Mouse (Mus musculus): ENCODE results near the gene Gm17324. TPM values are rescaled to one million over a fixed set of nuclear protein-coding genes. Genes with fewer than 3 reads are reported as not detected.

Gene Gm17324
- polyA plus RNA-seq, 1 experiment = not detected

DNA sequence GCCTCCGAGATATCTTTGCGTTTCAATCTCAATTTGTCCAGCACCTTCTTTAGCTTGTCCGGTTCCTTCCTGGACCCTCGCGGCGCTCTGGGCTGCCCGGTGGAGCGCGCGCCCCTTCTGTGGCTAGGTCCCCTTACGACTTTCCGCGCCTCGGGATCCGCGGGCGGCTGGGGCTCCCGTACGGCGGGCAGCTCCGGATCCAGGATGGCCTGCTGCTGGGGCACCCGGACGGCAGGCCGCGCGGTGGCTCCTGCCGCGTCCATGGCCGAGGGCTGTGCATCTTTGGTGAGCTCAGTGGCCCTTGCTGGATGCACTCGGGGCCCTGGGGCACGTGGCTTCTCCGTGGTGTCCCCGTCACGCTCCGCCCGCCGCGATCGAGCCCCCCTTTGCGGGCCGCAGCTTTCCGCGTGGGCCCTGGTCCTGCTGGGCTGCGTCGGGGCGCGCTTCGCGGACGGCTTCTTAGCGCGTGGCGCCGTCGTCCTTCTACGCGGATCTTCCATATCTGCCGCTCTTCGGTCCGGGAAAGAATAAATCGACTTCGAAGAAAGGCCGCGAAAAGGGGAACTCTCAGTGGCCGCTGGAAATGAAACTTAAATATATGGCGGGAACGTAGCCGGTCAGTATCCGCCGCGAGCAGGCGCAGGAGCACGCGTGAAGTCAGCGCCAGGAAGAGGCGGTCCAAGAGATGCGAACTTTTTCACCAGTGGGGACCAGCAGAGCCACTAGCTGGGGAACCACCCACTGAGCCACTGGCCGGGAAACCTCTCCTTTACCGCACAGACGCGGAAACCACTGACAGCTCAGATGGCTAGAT, 5.8 kb downstream of the Gm17324 start, which contains the start of gene Cgas:
Cgas (minus strand) TSS at position 659 of the 814 bp plus-strand sequence.
- TF ChIP-seq POLR2A (IDR thresholded peaks at IDR 0.05; ENCODE audit: insufficient read depth, low read depth, low read length) (no peak), CTCF (IDR thresholded peaks at IDR 0.05; ENCODE audit: insufficient read depth, low read depth, low read length) (no peak)
- Histone ChIP-seq H3K4me1 (ENCODE audit: control insufficient read depth, insufficient read depth, low read length) (peaks cover 9% of the 10 kb centered on the region), H3K27ac (ENCODE audit: insufficient read depth, low read depth, low read length) (no peak within 1 kb of the TSS), H3K4me3 (ENCODE audit: insufficient read depth, low read depth, low read length) (peak within 1 kb of the TSS; percentile 31)
- under 1% methylated on average over 81 of the region's 81 CpGs for WGBS

DNA sequence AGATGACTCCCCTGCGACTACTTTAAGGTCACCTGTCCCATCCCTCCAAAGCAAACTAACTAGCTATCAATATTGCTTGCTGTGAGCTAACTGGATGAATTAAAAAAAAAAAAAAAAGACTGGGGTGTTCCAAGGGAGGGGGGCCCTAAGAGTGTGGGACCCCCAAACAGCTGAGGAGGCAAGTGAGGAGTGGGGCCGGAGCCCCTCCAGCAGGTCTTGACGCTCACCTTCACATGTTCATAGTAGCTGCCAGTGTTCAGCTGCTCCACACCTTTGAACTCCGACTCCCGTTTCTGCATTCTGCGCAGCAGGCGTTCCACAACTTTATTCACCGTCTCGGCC, 6.4 kb downstream of the Gm17324 start:
- Histone ChIP-seq H3K4me1 (ENCODE audit: control insufficient read depth, insufficient read depth, low read length) (peaks cover 9% of the 10 kb centered on the region), H3K4me3 (ENCODE audit: insufficient read depth, low read depth, low read length) (peak overlapping the region; percentile 31), H3K27ac (ENCODE audit: insufficient read depth, low read depth, low read length) (no peak overlapping the region)
- TF ChIP-seq POLR2A (IDR thresholded peaks at IDR 0.05; ENCODE audit: insufficient read depth, low read depth, low read length) (no peak), CTCF (IDR thresholded peaks at IDR 0.05; ENCODE audit: insufficient read depth, low read depth, low read length) (no peak)
- WGBS = 4% methylated on average over 9 of the region's 9 CpGs

DNA sequence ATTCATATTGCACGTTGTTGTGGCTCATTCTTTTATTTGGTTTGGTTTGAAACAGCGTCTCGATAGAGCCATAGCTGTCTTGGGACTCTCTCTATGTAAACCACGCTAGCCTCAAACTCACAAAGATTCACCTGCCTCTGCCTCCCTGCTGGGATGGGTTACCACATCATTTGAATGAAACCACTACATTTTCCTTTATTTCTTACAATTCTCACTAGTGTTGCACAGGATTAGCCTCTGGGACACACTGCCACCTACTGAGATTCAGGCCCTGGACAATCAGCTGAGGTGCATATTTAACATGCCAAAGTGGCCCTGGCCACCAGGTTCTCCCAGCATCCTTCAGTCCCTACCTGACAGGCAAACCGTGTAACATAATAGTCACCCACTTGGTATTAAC, 9.2 kb downstream of the Gm17324 start:
- TF ChIP-seq CTCF (IDR thresholded peaks at IDR 0.05; ENCODE audit: insufficient read depth, low read depth, low read length) (no peak), POLR2A (IDR thresholded peaks at IDR 0.05; ENCODE audit: insufficient read depth, low read depth, low read length) (no peak)
- no peak overlapping the region for H3K27ac ChIP-seq (ENCODE audit: insufficient read depth, low read depth, low read length)
- H3K4me3 ChIP-seq (ENCODE audit: insufficient read depth, low read depth, low read length) = no peak overlapping the region
- peaks cover 9% of the 10 kb centered on the region for H3K4me1 ChIP-seq (ENCODE audit: control insufficient read depth, insufficient read depth, low read length)
- 71% methylated on average over 5 of the region's 5 CpGs for WGBS

DNA sequence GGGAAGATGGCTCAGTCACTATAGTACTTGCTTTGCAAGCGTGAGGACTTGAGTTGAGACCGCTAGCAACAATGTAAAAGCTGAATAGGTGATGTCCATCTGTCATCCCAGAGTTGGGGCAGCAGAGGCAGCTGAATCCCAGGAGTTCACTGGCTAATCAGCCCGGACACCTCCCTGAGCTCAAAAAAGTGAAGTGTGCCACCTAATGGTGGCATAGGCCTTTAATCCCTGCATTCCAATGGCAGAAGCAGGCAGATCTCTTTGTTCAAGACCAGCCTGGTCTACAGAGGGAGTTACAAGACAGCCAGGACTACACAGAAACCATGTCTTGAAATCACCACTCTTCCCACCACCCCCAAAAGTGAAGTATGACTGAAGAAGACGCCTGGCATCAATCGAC, 16.1 kb downstream of the Gm17324 start:
- 92% methylated on average over 5 of the region's 5 CpGs for WGBS
- H3K4me1 ChIP-seq (ENCODE audit: control insufficient read depth, insufficient read depth, low read length) = peaks cover 2% of the 10 kb centered on the region
- H3K27ac ChIP-seq (ENCODE audit: insufficient read depth, low read depth, low read length) = no peak overlapping the region
- H3K4me3 ChIP-seq (ENCODE audit: insufficient read depth, low read depth, low read length) = no peak overlapping the region
- TF ChIP-seq CTCF (IDR thresholded peaks at IDR 0.05; ENCODE audit: insufficient read depth, low read depth, low read length) (no peak), POLR2A (IDR thresholded peaks at IDR 0.05; ENCODE audit: insufficient read depth, low read depth, low read length) (no peak)

DNA sequence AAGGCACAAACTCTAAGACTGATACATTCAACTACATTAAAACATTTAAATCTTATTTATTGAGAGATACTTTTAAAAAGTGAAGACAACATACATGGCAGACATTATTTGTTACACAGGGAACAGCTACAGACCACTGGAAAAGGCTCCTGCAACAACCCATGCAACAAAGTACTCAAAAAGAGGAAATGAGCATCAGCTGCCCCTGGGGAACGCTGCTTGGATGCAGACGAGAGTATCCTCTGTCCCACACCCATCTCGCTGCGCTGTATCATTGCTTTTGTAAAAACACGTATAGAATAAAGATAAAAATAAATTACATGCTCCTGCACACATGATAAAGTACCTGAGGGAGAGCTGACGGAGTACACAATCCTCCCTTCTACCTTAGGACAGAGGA, 18.1 kb downstream of the Gm17324 start:
- peaks cover 4% of the 10 kb centered on the region for H3K4me1 ChIP-seq (ENCODE audit: control insufficient read depth, insufficient read depth, low read length)
- no peak overlapping the region for H3K4me3 ChIP-seq (ENCODE audit: insufficient read depth, low read depth, low read length)
- TF ChIP-seq CTCF (IDR thresholded peaks at IDR 0.05; ENCODE audit: insufficient read depth, low read depth, low read length) (no peak), POLR2A (IDR thresholded peaks at IDR 0.05; ENCODE audit: insufficient read depth, low read depth, low read length) (no peak)
- 83% methylated on average over 6 of the region's 6 CpGs for WGBS
- H3K27ac ChIP-seq (ENCODE audit: insufficient read depth, low read depth, low read length) = no peak overlapping the region

DNA sequence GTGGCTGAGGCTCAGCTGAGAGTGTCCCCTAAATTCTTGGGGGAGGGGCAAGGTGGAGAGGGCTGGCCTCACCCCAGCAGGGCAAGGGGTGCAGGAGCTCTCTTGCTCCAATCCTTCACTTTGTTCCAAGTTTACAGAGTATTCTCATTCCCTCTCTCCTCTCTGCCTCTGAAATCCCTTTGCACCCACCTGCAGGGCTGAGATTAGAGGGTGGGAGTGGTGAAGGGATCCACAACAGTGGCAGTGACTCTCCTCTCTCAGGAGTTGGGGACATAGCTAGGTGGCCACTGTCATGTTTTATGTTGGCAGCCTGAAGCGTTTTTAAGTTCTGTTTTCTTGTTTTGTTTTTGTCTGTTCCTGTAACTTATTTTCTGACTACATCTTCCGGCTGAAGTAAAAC, 19.0 kb downstream of the Gm17324 start:
- 59% methylated on average over 2 of the region's 2 CpGs for WGBS
- Histone ChIP-seq H3K27ac (ENCODE audit: insufficient read depth, low read depth, low read length) (no peak overlapping the region), H3K4me1 (ENCODE audit: control insufficient read depth, insufficient read depth, low read length) (peaks cover 4% of the 10 kb centered on the region), H3K4me3 (ENCODE audit: insufficient read depth, low read depth, low read length) (no peak overlapping the region)
- TF ChIP-seq CTCF (IDR thresholded peaks at IDR 0.05; ENCODE audit: insufficient read depth, low read depth, low read length) (no peak), POLR2A (IDR thresholded peaks at IDR 0.05; ENCODE audit: insufficient read depth, low read depth, low read length) (no peak)

DNA sequence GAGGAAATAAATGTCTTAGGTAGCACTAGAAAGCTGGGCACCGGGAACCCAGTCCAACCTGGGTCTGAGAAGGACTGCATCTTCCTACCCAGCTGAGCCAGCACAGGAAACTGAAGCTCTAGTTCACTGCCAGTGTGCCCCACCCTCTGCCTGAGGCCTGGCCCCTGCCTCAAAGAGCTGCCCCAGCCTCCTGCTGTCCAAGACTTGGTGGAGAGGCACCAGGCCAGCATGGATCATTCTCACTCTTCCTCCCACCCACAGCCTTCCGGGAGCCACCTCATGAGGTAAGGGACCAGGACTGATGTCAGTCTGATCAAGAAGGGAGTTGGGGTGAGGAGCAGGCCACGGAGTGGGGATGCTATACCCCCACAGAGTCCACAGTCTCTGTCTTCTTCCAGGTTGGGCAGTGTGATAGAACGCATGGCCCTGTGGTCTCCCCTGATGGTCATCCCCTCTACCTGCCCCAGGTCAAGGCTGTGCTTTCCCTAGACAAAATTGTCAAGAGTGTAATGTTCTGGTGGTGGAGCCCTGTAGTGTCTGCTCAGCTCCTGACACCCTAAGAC, 19.6 kb downstream of the Gm17324 start:
- no peak overlapping the region for H3K27ac ChIP-seq (ENCODE audit: insufficient read depth, low read depth, low read length)
- 88% methylated on average over 4 of the region's 4 CpGs for WGBS

DNA sequence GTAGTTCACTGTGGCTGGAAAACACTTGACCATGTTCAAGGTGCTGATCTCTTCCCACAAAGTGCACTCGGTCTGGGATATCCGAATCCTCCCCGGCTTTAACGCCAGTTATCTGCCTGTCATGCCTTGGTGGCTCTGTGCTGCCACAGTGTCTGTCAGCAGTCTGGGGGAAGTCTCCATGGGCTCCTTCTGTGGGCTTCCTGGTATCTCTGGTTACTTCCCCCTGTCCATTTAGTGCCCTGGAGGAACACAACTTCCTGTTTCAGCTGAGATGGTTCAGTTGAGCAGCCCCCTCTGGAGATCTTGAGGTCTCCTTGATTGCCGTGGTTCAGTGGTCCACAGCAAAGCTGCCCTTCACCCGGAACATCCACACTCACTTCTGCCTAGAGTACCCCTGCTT, 20.4 kb downstream of the Gm17324 start:
- TF ChIP-seq POLR2A (IDR thresholded peaks at IDR 0.05; ENCODE audit: insufficient read depth, low read depth, low read length) (no peak), CTCF (IDR thresholded peaks at IDR 0.05; ENCODE audit: insufficient read depth, low read depth, low read length) (no peak)
- Histone ChIP-seq H3K27ac (ENCODE audit: insufficient read depth, low read depth, low read length) (no peak overlapping the region), H3K4me3 (ENCODE audit: insufficient read depth, low read depth, low read length) (no peak overlapping the region), H3K4me1 (ENCODE audit: control insufficient read depth, insufficient read depth, low read length) (peaks cover 4% of the 10 kb centered on the region)
- 90% methylated on average over 6 of the region's 6 CpGs for WGBS

More for the DNA sequence above, 19.6 kb downstream of the Gm17324 start:
- TF ChIP-seq CTCF (IDR thresholded peaks at IDR 0.05; ENCODE audit: insufficient read depth, low read depth, low read length) = no peak
- TF ChIP-seq POLR2A (IDR thresholded peaks at IDR 0.05; ENCODE audit: insufficient read depth, low read depth, low read length) = no peak
- Histone ChIP-seq H3K4me3 (ENCODE audit: insufficient read depth, low read depth, low read length) (no peak overlapping the region), H3K4me1 (ENCODE audit: control insufficient read depth, insufficient read depth, low read length) (peaks cover 4% of the 10 kb centered on the region)

DNA sequence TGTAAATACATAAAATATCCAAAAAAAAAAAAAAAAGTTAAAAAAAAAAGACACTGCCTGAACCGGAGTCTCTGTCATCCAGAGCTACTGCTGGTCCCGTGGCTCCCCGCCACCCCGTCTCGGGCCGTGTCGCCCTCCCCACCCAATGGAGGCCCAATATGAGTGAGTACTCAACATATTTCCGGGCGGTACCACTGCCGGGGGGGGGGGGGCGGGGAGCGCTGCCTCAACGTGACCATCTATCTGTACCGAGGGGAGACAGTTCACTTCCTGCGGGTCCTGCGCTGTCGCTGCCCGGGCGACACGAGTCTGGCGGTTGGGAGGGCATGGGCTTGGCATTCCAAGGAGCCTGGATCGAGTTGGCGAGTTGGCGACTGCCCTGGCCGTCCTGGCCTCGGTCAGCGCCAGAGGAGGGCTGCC, 21.2 kb downstream of the Gm17324 start:
- TF ChIP-seq CTCF (IDR thresholded peaks at IDR 0.05; ENCODE audit: insufficient read depth, low read depth, low read length) (no peak), POLR2A (IDR thresholded peaks at IDR 0.05; ENCODE audit: insufficient read depth, low read depth, low read length) (no peak)
- H3K4me3 ChIP-seq (ENCODE audit: insufficient read depth, low read depth, low read length) = peak overlapping the region; percentile 41
- H3K4me1 ChIP-seq (ENCODE audit: control insufficient read depth, insufficient read depth, low read length) = peaks cover 4% of the 10 kb centered on the region
- WGBS = 35% methylated on average over 27 of the region's 27 CpGs
- no peak overlapping the region for H3K27ac ChIP-seq (ENCODE audit: insufficient read depth, low read depth, low read length)

Measured in olfactory bulb, adult 2 months (tissue).